Mouse (Mus musculus): ENCODE data around the gene Habp2. TPM values are rescaled to one million over a fixed set of nuclear protein-coding genes. Genes with fewer than 3 reads are reported as not detected.
A peak's percentile ranks its signal among the peaks of the same experiment; 100 is the strongest.

Gene Habp2
- polyA plus RNA-seq, 1 experiment from 2014 or later: 0.20 TPM

- Histone ChIP-seq H3K4me2 (ENCODE audit: low read length) (no peak overlapping the region), H3K4me3 (replicated peaks; ENCODE audit: low read length) (no peak overlapping the region), H3K9me3 (ENCODE audit: control insufficient read depth, low read length) (no peaks in the 10 kb centered on the region), H3K36me3 (ENCODE audit: control insufficient read depth, insufficient read depth) (no peaks in the 10 kb centered on the region), H3K9ac (replicated peaks; ENCODE audit: low read depth, low read length) (no peak overlapping the region), H3K27me3 (replicated peaks; ENCODE audit: control insufficient read depth, insufficient read depth, low read length) (no peaks in the 10 kb centered on the region), H3K27ac (ENCODE audit: low read length) (no peak overlapping the region), H3K4me1 (replicated peaks; ENCODE audit: control insufficient read depth, insufficient read depth, low read length) (peaks cover 7% of the 10 kb centered on the region)
- no peak for ATAC-seq
- 81% methylated on average over 8 of the region's 8 CpGs for WGBS
These were observed 2.7 kb downstream of the Habp2 start for GRCm38 (mm10) chr19:56289642-56290041.

DNA sequence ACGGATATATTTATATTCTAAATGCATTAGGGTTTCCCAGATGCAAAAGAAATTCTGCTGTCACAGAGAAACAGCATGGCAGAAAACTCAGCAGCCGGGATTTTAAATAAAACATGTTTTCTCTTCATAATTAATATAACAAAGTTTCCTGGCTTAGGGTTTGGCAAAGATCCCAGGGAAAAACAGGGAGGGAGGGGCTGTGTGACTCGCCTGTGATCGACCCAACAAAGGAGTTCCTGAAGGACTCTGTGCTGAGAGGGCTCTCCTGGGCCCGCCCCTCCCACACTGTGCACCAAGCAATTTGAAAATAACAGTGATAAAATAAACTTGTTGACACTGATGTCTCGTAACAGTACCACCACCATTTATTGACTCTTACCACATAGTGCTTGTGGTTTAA, 5.0 kb downstream of the Habp2 start:
- H3K27ac ChIP-seq (ENCODE audit: low read length): no peak overlapping the region
- H3K4me2 ChIP-seq (ENCODE audit: low read length): no peak overlapping the region
- H3K9ac ChIP-seq (replicated peaks; ENCODE audit: low read depth, low read length): no peak overlapping the region
- H3K36me3 ChIP-seq (ENCODE audit: control insufficient read depth, insufficient read depth): no peaks in the 10 kb centered on the region
- peaks cover 11% of the 10 kb centered on the region for H3K4me1 ChIP-seq (replicated peaks; ENCODE audit: control insufficient read depth, insufficient read depth, low read length)
- no peaks in the 10 kb centered on the region for H3K9me3 ChIP-seq (ENCODE audit: control insufficient read depth, low read length)
- peak; percentile 72; the same call in 1 of the 2 replicates for ATAC-seq
- no peaks in the 10 kb centered on the region for H3K27me3 ChIP-seq (replicated peaks; ENCODE audit: control insufficient read depth, insufficient read depth, low read length)
- H3K4me3 ChIP-seq (replicated peaks; ENCODE audit: low read length): no peak overlapping the region
- 17% methylated on average over 6 of the region's 6 CpGs for WGBS

- H3K9ac ChIP-seq (replicated peaks; ENCODE audit: low read depth, low read length): no peak overlapping the region
- no peaks in the 10 kb centered on the region for H3K36me3 ChIP-seq (ENCODE audit: control insufficient read depth, insufficient read depth)
- no peak for ATAC-seq
- H3K4me2 ChIP-seq (ENCODE audit: low read length): no peak overlapping the region
- no peak overlapping the region for H3K4me3 ChIP-seq (replicated peaks; ENCODE audit: low read length)
- 65% methylated on average over 9 of the region's 9 CpGs for WGBS
- H3K27ac ChIP-seq (ENCODE audit: low read length): no peak overlapping the region
- peaks cover 11% of the 10 kb centered on the region for H3K4me1 ChIP-seq (replicated peaks; ENCODE audit: control insufficient read depth, insufficient read depth, low read length)
- no peaks in the 10 kb centered on the region for H3K27me3 ChIP-seq (replicated peaks; ENCODE audit: control insufficient read depth, insufficient read depth, low read length)
- H3K9me3 ChIP-seq (ENCODE audit: control insufficient read depth, low read length): no peaks in the 10 kb centered on the region
These were observed 5.4 kb downstream of the Habp2 start for GRCm38 (mm10) chr19:56292335-56292734.

DNA sequence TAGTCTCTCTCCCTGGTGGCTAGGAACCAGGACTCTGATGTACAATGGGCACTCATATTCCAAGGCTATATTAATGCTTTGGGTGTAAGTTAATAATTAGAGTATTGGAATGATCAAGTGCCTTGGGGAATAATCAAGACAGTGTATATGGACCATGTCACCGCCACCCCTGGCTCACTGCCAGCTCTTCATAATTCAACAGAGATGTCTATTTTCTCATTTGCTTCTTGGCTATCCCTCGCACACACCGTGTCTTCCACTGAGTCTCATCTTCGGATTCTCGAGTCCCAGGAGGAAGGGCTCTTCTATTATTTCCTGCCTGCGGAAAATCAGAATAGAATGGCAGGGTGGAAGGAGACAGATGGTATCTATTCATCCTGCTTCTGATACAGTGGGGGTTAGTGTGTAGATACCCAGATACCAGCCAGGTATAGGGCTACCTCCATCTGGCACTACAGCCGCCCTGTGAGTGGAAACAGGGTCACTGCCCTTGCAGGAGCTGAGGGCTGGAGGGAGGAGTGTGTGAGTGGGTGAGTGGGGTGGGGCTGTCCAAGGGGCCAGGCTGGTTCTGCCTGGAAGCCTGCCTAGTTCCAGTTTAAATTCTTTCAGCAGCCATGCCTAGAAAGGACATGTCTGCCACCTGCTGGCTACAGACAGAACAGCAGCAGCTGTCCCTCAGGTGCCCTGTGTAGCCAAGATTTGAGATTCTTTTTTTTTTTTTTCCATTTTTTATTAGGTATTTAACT, 7.9 kb downstream of the Habp2 start:
- no peak overlapping the region for H3K4me3 ChIP-seq (replicated peaks; ENCODE audit: low read length)
- no peaks in the 10 kb centered on the region for H3K36me3 ChIP-seq (ENCODE audit: control insufficient read depth, insufficient read depth)
- no peak overlapping the region for H3K27ac ChIP-seq (ENCODE audit: low read length)
- no peaks in the 10 kb centered on the region for H3K27me3 ChIP-seq (replicated peaks; ENCODE audit: control insufficient read depth, insufficient read depth, low read length)
- no peaks in the 10 kb centered on the region for H3K9me3 ChIP-seq (ENCODE audit: control insufficient read depth, low read length)
- no peak overlapping the region for H3K4me2 ChIP-seq (ENCODE audit: low read length)
- H3K9ac ChIP-seq (replicated peaks; ENCODE audit: low read depth, low read length): no peak overlapping the region
- ATAC-seq: peak; percentile 74
- WGBS: 37% methylated on average over 7 of the region's 7 CpGs
- H3K4me1 ChIP-seq (replicated peaks; ENCODE audit: control insufficient read depth, insufficient read depth, low read length): peaks cover 11% of the 10 kb centered on the region

GRCm38 (mm10) chr19:56296668-56297067, 9.7 kb downstream of the Habp2 start:
- H3K36me3 ChIP-seq (ENCODE audit: control insufficient read depth, insufficient read depth): no peaks in the 10 kb centered on the region
- ATAC-seq: no peak
- peaks cover 11% of the 10 kb centered on the region for H3K4me1 ChIP-seq (replicated peaks; ENCODE audit: control insufficient read depth, insufficient read depth, low read length)
- 81% methylated on average over 9 of the region's 9 CpGs for WGBS
- H3K27me3 ChIP-seq (replicated peaks; ENCODE audit: control insufficient read depth, insufficient read depth, low read length): no peaks in the 10 kb centered on the region
- H3K9ac ChIP-seq (replicated peaks; ENCODE audit: low read depth, low read length): no peak overlapping the region
- H3K9me3 ChIP-seq (ENCODE audit: control insufficient read depth, low read length): no peaks in the 10 kb centered on the region
- no peak overlapping the region for H3K4me3 ChIP-seq (replicated peaks; ENCODE audit: low read length)
- no peak overlapping the region for H3K4me2 ChIP-seq (ENCODE audit: low read length)
- no peak overlapping the region for H3K27ac ChIP-seq (ENCODE audit: low read length)

- Histone ChIP-seq H3K36me3 (ENCODE audit: control insufficient read depth, insufficient read depth) (no peaks in the 10 kb centered on the region), H3K4me3 (replicated peaks; ENCODE audit: low read length) (no peak overlapping the region), H3K4me1 (replicated peaks; ENCODE audit: control insufficient read depth, insufficient read depth, low read length) (peaks cover 6% of the 10 kb centered on the region), H3K9me3 (ENCODE audit: control insufficient read depth, low read length) (no peaks in the 10 kb centered on the region), H3K4me2 (ENCODE audit: low read length) (no peak overlapping the region), H3K27ac (ENCODE audit: low read length) (no peak overlapping the region), H3K27me3 (replicated peaks; ENCODE audit: control insufficient read depth, insufficient read depth, low read length) (no peaks in the 10 kb centered on the region), H3K9ac (replicated peaks; ENCODE audit: low read depth, low read length) (no peak overlapping the region)
- ATAC-seq: no peak
- 67% methylated on average over 3 of the region's 3 CpGs for WGBS
These were observed 10.3 kb downstream of the Habp2 start for GRCm38 (mm10) chr19:56297264-56297663.

DNA sequence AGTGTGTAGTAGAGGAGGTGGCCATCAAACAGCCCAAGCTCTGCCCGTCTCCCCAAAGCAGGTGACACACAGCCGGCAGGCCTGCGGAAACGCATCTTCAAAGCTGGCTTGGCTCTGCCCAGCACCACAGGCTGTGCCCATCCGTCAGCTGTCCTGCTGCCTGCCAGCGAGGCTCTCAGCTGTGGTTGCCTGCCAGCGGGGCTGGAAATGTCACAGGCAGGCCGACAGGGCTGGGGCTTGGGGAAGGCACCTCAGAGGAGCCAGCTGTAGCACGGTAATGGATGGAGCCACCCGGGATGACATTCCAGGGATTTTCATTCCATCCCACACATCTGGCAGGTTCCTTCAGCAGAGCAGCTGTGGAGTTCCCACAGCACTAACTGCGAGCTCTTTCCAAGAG, 13.9 kb downstream of the Habp2 start:
- Histone ChIP-seq H3K9ac (replicated peaks; ENCODE audit: low read depth, low read length) (no peak overlapping the region), H3K4me2 (ENCODE audit: low read length) (no peak overlapping the region), H3K27ac (ENCODE audit: low read length) (no peak overlapping the region), H3K36me3 (ENCODE audit: control insufficient read depth, insufficient read depth) (no peaks in the 10 kb centered on the region), H3K27me3 (replicated peaks; ENCODE audit: control insufficient read depth, insufficient read depth, low read length) (no peaks in the 10 kb centered on the region), H3K4me3 (replicated peaks; ENCODE audit: low read length) (no peak overlapping the region), H3K4me1 (replicated peaks; ENCODE audit: control insufficient read depth, insufficient read depth, low read length) (no peaks in the 10 kb centered on the region), H3K9me3 (ENCODE audit: control insufficient read depth, low read length) (no peaks in the 10 kb centered on the region)
- 73% methylated on average over 11 of the region's 11 CpGs for WGBS
- ATAC-seq: no peak

GRCm38 (mm10) chr19:56316531-56316930, 29.6 kb downstream of the Habp2 start:
- H3K27me3 ChIP-seq (replicated peaks; ENCODE audit: control insufficient read depth, insufficient read depth, low read length): no peaks in the 10 kb centered on the region
- H3K9ac ChIP-seq (replicated peaks; ENCODE audit: low read depth, low read length): no peak overlapping the region
- 86% methylated on average over 3 of the region's 3 CpGs for WGBS
- no peaks in the 10 kb centered on the region for H3K9me3 ChIP-seq (ENCODE audit: control insufficient read depth, low read length)
- H3K36me3 ChIP-seq (ENCODE audit: control insufficient read depth, insufficient read depth): no peaks in the 10 kb centered on the region
- no peak for ATAC-seq
- peaks cover 8% of the 10 kb centered on the region; the same call in 1 of the 2 replicates for H3K4me1 ChIP-seq (replicated peaks; ENCODE audit: control insufficient read depth, insufficient read depth, low read length)
- H3K4me3 ChIP-seq (replicated peaks; ENCODE audit: low read length): no peak overlapping the region
- no peak overlapping the region for H3K4me2 ChIP-seq (ENCODE audit: low read length)
- H3K27ac ChIP-seq (ENCODE audit: low read length): no peak overlapping the region

- Histone ChIP-seq H3K27ac (ENCODE audit: low read length) (no peak overlapping the region), H3K27me3 (replicated peaks; ENCODE audit: control insufficient read depth, insufficient read depth, low read length) (no peaks in the 10 kb centered on the region), H3K4me3 (replicated peaks; ENCODE audit: low read length) (no peak overlapping the region), H3K9me3 (ENCODE audit: control insufficient read depth, low read length) (no peaks in the 10 kb centered on the region), H3K36me3 (ENCODE audit: control insufficient read depth, insufficient read depth) (no peaks in the 10 kb centered on the region), H3K4me1 (replicated peaks; ENCODE audit: control insufficient read depth, insufficient read depth, low read length) (peaks cover 8% of the 10 kb centered on the region; the same call in 1 of the 2 replicates), H3K4me2 (ENCODE audit: low read length) (no peak overlapping the region), H3K9ac (replicated peaks; ENCODE audit: low read depth, low read length) (no peak overlapping the region)
- ATAC-seq: no peak
- WGBS: 93% methylated on average over 7 of the region's 7 CpGs
These were observed 32.3 kb downstream of the Habp2 start for GRCm38 (mm10) chr19:56319219-56319618.
